Mouse (Mus musculus): Measurements from ENCODE around the gene Trim30b. TPM values are rescaled to one million over a fixed set of nuclear protein-coding genes. Genes with fewer than 3 reads are reported as not detected.
A peak's percentile ranks its signal among the peaks of the same experiment; 100 is the strongest.
"Not testable (repeated sequence)": the region's sequence is repeated elsewhere in the genome, so short reads cannot be mapped to it uniquely, and the experiment has no call there.

Trim30b gene
- polyA plus RNA-seq, 1 experiment from 2014 or later = not detected

DNA sequence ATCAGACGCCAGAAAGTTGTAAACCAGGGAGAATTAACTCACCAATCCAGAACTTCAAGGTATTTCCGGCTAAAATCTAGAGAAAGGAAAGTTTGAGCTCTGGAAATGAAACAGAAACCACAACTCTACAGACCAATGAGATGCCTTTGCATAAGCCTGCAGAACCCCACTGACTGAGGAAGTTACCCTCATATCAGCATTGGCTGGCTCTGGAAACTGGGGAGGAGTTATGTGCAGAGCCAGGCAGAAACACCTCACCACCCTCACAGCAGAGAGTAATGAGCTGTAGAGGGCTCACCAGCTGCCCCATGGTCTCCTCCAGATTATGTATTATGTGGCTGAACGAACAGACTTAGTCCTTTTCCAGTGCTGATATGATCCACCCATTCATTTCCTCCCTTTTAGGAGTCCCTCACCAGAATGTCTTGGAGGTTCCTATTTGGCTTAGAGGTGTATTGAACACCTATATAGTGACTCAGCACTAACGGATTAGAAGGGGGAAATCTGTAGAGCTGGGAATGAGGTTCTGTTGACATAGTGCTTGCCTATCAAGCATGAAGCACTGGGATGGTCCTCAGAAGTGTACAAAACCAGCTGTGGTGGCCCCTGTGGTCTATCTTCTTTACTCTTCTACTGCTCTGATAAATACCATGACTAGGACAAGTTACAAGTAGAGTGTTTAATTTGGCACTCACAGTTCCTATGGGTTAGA, 54.2 kb downstream of the Trim30b start, which contains the start of gene Trim12a:
Trim12a (minus strand) TSS at position 98 of the 712 bp plus-strand sequence.
- Histone ChIP-seq H3K27ac (peak within 1 kb of the TSS; percentile 64; the same call in 1 of the 2 replicates), H3K4me3 (peak within 1 kb of the TSS; percentile 55)
- not testable (repeated sequence) for H3K36me3 ChIP-seq; H3K27me3 ChIP-seq (ENCODE audit: insufficient read depth, poor library complexity, severe bottlenecking); DNase-seq (ENCODE audit: low spot score); H3K9me3 ChIP-seq; H3K4me1 ChIP-seq
- 18% methylated on average over 4 of the region's 4 CpGs for WGBS

DNA sequence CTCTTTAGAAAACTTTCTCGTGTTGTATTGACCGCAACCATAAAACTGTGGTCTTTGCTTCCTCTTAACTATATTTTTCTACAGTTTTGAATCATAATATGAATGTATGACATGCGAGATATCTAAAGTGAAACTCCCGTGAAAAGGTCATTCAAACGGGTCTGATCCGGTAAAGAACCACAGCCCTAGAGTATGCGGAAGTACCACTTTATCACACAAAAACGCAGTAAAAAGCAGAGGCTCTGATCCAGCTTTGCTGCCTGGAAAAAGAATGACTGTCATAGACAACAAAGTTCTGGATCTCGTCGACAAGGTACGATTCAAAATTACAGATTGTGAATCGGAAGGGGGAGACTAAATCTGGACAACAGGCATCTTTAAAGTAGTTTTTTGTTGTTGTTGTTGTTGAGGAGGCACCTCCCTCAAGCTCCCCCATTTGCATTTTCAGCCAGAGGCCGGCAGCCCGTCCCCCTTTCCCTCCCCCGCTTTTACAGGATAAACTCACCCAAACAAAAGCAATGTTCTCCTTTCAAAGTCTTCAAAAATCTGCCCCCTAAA, 54.8 kb downstream of the Trim30b start:
- Histone ChIP-seq H3K4me1 (no peaks in the 10 kb centered on the region), H3K36me3 (no peaks in the 10 kb centered on the region), H3K27ac (peak overlapping the region; percentile 64; the same call in 1 of the 2 replicates), H3K9me3 (no peaks in the 10 kb centered on the region), H3K27me3 (ENCODE audit: insufficient read depth, poor library complexity, severe bottlenecking) (no peaks in the 10 kb centered on the region), H3K4me3 (peak overlapping the region; percentile 55)
- 10% methylated on average over 15 of the region's 15 CpGs for WGBS
- DNase-seq (ENCODE audit: low spot score) = peak; percentile 75

Other genes with a start within 250 kb of the Trim30b start
- gene Ubqln5, start 240.1 kb downstream of the Trim30b start, polyA plus RNA-seq (2016; fragmentation: Nextera tagmentation; extraction: Ambion mirVana) = not detected in 2 replicates
- not detected in 2 replicates for gene Olfr643, start 232.5 kb downstream of the Trim30b start, polyA plus RNA-seq (2016; fragmentation: Nextera tagmentation; extraction: Ambion mirVana)
- not detected in 2 replicates for gene Ubqln3, start 226.6 kb downstream of the Trim30b start, polyA plus RNA-seq (2016; fragmentation: Nextera tagmentation; extraction: Ambion mirVana)
- gene Ubqlnl, start 219.3 kb downstream of the Trim30b start, polyA plus RNA-seq (2016; fragmentation: Nextera tagmentation; extraction: Ambion mirVana) = not detected in 2 replicates
- gene Olfm5, start 205.1 kb downstream of the Trim30b start, polyA plus RNA-seq (2016; fragmentation: Nextera tagmentation; extraction: Ambion mirVana) = not detected in 2 replicates
- 0.21 and 0.28 TPM in 2 replicates for gene Olfr648, start 186.5 kb downstream of the Trim30b start, polyA plus RNA-seq (2016; fragmentation: Nextera tagmentation; extraction: Ambion mirVana)
- gene Olfr649, start 173.9 kb downstream of the Trim30b start, polyA plus RNA-seq (2016; fragmentation: Nextera tagmentation; extraction: Ambion mirVana) = not detected in 2 replicates
- gene Trim6, start 151.1 kb downstream of the Trim30b start, polyA plus RNA-seq (2016; fragmentation: Nextera tagmentation; extraction: Ambion mirVana) = 9.8 and 12.3 TPM in 2 replicates
- 1.6 and 1.7 TPM in 2 replicates for gene Trim34a, start 125.4 kb downstream of the Trim30b start, polyA plus RNA-seq (2016; fragmentation: Nextera tagmentation; extraction: Ambion mirVana)
- gene Trim5, start 81.8 kb downstream of the Trim30b start, polyA plus RNA-seq (2016; fragmentation: Nextera tagmentation; extraction: Ambion mirVana) = 0.35 and 0.47 TPM in 2 replicates
- gene Trim12a, start 54.4 kb downstream of the Trim30b start, polyA plus RNA-seq (2016; fragmentation: Nextera tagmentation; extraction: Ambion mirVana) = 4.8 and 6.9 TPM in 2 replicates
- gene Trim34b, start 40.4 kb downstream of the Trim30b start, polyA plus RNA-seq (2016; fragmentation: Nextera tagmentation; extraction: Ambion mirVana) = 0.09 TPM in 1 of 2 replicates, not detected in the other
- 1.2 and 1.6 TPM in 2 replicates for gene Trim12c, start 16.5 kb downstream of the Trim30b start, polyA plus RNA-seq (2016; fragmentation: Nextera tagmentation; extraction: Ambion mirVana)
- not detected in 2 replicates for gene Trim30c, start 31.0 kb upstream of the Trim30b start, polyA plus RNA-seq (2016; fragmentation: Nextera tagmentation; extraction: Ambion mirVana)
- gene Trim30a, start 95.3 kb upstream of the Trim30b start, polyA plus RNA-seq (2016; fragmentation: Nextera tagmentation; extraction: Ambion mirVana) = 0.44 and 0.59 TPM in 2 replicates
- gene Trim30d, start 138.0 kb upstream of the Trim30b start, polyA plus RNA-seq (2016; fragmentation: Nextera tagmentation; extraction: Ambion mirVana) = 0.09 and 0.13 TPM in 2 replicates
- not detected in 2 replicates for gene Olfr651, start 180.2 kb upstream of the Trim30b start, polyA plus RNA-seq (2016; fragmentation: Nextera tagmentation; extraction: Ambion mirVana)
- gene Olfr652, start 191.0 kb upstream of the Trim30b start, polyA plus RNA-seq (2016; fragmentation: Nextera tagmentation; extraction: Ambion mirVana) = not detected in 2 replicates
- not detected in 2 replicates for gene Olfr653, start 207.4 kb upstream of the Trim30b start, polyA plus RNA-seq (2016; fragmentation: Nextera tagmentation; extraction: Ambion mirVana)
- gene Olfr654, start 217.1 kb upstream of the Trim30b start, polyA plus RNA-seq (2016; fragmentation: Nextera tagmentation; extraction: Ambion mirVana) = not detected in 2 replicates
- 0.07 TPM in 1 of 2 replicates, not detected in the other for gene Olfr655, start 231.9 kb upstream of the Trim30b start, polyA plus RNA-seq (2016; fragmentation: Nextera tagmentation; extraction: Ambion mirVana)
- gene Olfr656, start 244.1 kb upstream of the Trim30b start, polyA plus RNA-seq (2016; fragmentation: Nextera tagmentation; extraction: Ambion mirVana) = not detected in 2 replicates